Mouse (Mus musculus): ENCODE measurements around the gene Wnt3.

DNA sequence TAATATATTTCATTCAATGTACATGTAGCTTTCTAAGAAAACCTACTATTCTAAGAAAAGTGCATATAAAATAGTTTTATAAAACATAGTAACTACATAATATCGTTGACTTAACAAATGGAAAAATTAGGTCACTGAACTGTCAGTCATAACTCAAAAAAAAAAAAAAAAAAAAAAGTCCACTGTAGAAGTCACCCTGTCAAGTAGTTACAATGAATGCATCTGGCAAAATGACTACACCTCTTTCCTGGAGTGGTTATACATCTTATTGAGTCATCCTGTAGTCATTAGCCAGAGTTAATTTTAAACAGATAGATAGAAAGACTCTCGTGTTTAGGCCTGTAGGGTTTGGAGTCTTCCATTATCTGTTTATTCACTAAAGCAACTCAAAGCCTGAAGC lies 65.0 kb downstream of the Wnt3 start:
- TF ChIP-seq MAX (IDR thresholded peaks at IDR 0.05; ENCODE audit: low read length) (no peak), MAFK (IDR thresholded peaks at IDR 0.05; ENCODE audit: insufficient replicate concordance, low read length) (no peak), ETS1 (conservative IDR thresholded peaks at IDR 0.05; ENCODE audit: low read depth, low read length) (no peak), CTCF (conservative IDR thresholded peaks at IDR 0.05 in 1 of 2, IDR thresholded peaks at IDR 0.05 in 1 of 2; ENCODE audit: low read depth in 2 of 2, low read length in 2 of 2) (no peak), GABPA (IDR thresholded peaks at IDR 0.05; ENCODE audit: insufficient replicate concordance, low read depth, low read length) (no peak), RAD21 (IDR thresholded peaks at IDR 0.05; ENCODE audit: low read depth, low read length) (no peak), ZKSCAN1 (IDR thresholded peaks at IDR 0.05; ENCODE audit: borderline replicate concordance, low read depth, low read length) (no peak)
